Mouse (Mus musculus): ENCODE measurements around the gene Madd. TPM values are rescaled to one million over a fixed set of nuclear protein-coding genes. Genes with fewer than 3 reads are reported as not detected.

Madd gene
- polyA plus RNA-seq, 1 experiment from 2014 or later = 5.3 TPM

DNA sequence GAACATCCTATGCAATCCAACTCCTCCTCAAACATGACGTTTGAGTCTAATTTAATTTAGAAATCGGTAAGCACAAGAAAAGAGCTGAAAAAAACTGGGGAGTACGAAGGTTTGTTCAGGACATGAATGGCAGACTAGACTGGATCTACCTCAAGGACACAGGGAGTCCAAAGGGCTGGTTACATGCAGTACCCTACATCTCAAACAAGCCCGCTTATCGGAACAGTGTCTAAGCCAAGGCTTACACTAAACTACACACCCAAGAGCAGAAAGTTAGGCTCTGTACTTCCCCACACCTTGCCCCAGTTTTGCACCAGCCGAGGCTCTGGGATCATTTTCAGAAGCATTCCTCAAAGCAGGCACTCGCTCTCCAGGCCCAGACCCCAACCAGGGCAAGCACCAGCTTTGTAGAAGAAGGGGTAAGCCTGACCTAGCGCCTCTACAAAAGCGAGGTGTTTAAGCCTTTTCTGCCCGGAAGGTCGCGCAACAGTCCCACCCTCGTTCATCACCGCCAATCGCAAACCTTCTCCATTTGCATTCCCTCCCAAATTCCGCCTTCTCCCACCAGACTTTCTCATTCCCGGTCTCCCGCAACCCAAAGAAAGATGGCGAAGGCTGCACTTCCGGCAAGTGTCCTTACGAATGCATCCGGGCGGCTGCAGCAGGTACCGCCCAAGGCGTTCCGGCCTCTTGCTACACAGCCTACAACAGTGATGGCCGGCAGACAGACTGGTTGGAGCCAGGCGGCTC is 18.8 kb upstream of the Madd start, which contains the start of the genes Nr1h3 and Acp2:
Gene Nr1h3 (minus strand): TSS at position 613 of the 750 bp plus-strand sequence.
Gene Acp2 (plus strand): TSS at position 664 of the 750 bp plus-strand sequence.
- Histone ChIP-seq H3K4me2 (ENCODE audit: low read depth, low read length) (peak within 1 kb of the TSS; percentile 83), H3K27ac (ENCODE audit: low read length) (peak within 1 kb of the TSS; percentile 86), H3K4me3 (ENCODE audit: low read depth, low read length) (peak within 1 kb of the TSS; percentile 88), H3K4me1 (ENCODE audit: control insufficient read depth, low read depth, low read length) (peaks cover 11% of the 10 kb centered on the region), H3K9me3 (replicated peaks; ENCODE audit: control insufficient read depth, low read length) (no peaks in the 10 kb centered on the region), H3K36me3 (ENCODE audit: control insufficient read depth, insufficient read depth) (peaks cover 3% of the 10 kb centered on the region; the same call in 1 of the 2 replicates), H3K9ac (ENCODE audit: low read depth, low read length) (peak within 1 kb of the TSS; percentile 88), H3K27me3 (ENCODE audit: control insufficient read depth, insufficient read depth, low read depth, low read length) (no peaks in the 10 kb centered on the region)
- ATAC-seq (ENCODE audit: low read depth) = peak; percentile 94
- WGBS (ENCODE audit: insufficient replicate concordance) = 3% methylated on average over 28 of the region's 28 CpGs

GRCm38 (mm10) chr2:91198888-91199287 is 15.3 kb upstream of the Madd start:
- H3K4me2 ChIP-seq (ENCODE audit: low read depth, low read length) = no peak overlapping the region
- H3K4me3 ChIP-seq (ENCODE audit: low read depth, low read length) = no peak overlapping the region
- H3K27ac ChIP-seq (ENCODE audit: low read length) = no peak overlapping the region
- no peak overlapping the region for H3K9ac ChIP-seq (ENCODE audit: low read depth, low read length)
- no peak for ATAC-seq (ENCODE audit: low read depth)
- H3K27me3 ChIP-seq (ENCODE audit: control insufficient read depth, insufficient read depth, low read depth, low read length) = peaks cover 6% of the 10 kb centered on the region
- no peaks in the 10 kb centered on the region for H3K9me3 ChIP-seq (replicated peaks; ENCODE audit: control insufficient read depth, low read length)
- peaks cover 13% of the 10 kb centered on the region for H3K4me1 ChIP-seq (ENCODE audit: control insufficient read depth, low read depth, low read length)
- 59% methylated on average over 3 of the region's 3 CpGs for WGBS (ENCODE audit: insufficient replicate concordance)
- H3K36me3 ChIP-seq (ENCODE audit: control insufficient read depth, insufficient read depth) = no peaks in the 10 kb centered on the region

- Histone ChIP-seq H3K27ac (ENCODE audit: low read length) (no peak overlapping the region), H3K27me3 (ENCODE audit: control insufficient read depth, insufficient read depth, low read depth, low read length) (peaks cover 6% of the 10 kb centered on the region), H3K4me2 (ENCODE audit: low read depth, low read length) (no peak overlapping the region), H3K36me3 (ENCODE audit: control insufficient read depth, insufficient read depth) (no peaks in the 10 kb centered on the region), H3K4me1 (ENCODE audit: control insufficient read depth, low read depth, low read length) (peaks cover 5% of the 10 kb centered on the region), H3K9me3 (replicated peaks; ENCODE audit: control insufficient read depth, low read length) (no peaks in the 10 kb centered on the region), H3K4me3 (ENCODE audit: low read depth, low read length) (no peak overlapping the region), H3K9ac (ENCODE audit: low read depth, low read length) (no peak overlapping the region)
- 35% methylated on average over 3 of the region's 3 CpGs for WGBS (ENCODE audit: insufficient replicate concordance)
- no peak for ATAC-seq (ENCODE audit: low read depth)
These were observed 13.0 kb upstream of the Madd start for GRCm38 (mm10) chr2:91196577-91197001.

DNA sequence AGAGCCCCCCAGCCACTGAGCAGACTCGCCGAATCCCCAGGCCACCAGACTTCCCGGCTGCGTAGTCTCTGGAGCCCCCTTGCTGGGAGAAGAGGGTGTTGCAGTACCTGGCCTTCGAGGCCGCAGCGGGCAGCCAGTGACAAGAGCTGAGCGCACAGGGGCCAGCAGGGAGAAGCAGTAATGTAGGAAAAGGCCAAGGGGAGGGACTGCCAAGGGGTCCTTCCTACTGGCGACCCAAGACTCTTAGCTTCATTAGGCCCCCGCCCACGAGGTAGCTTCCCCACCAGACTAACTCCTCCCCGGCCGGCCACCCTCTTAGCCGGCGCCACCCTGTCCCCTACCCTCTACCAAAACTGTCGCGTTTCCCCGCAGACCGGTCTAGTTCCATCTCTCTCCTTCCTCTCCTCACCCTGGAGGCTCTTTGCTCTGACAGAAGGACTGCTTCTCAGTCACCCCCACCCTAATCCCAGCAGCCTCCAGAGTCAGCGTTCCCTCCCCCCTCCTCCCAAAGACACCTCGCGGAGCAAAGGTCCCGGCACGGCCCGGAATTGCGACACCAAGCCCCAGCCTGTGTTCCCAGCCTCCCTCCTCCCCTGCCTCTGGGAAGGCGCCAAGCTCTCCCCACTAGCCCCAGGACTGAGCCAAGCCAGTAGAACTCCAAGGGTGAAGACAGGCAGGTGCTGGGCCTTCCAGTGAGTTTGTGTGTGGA is 11.1 kb upstream of the Madd start:
- Histone ChIP-seq H3K4me1 (ENCODE audit: control insufficient read depth, low read depth, low read length) (peaks cover 3% of the 10 kb centered on the region; the same call in 1 of the 2 replicates), H3K4me3 (ENCODE audit: low read depth, low read length) (peak overlapping the region; percentile 56), H3K27me3 (ENCODE audit: control insufficient read depth, insufficient read depth, low read depth, low read length) (peaks cover 6% of the 10 kb centered on the region), H3K9me3 (replicated peaks; ENCODE audit: control insufficient read depth, low read length) (no peaks in the 10 kb centered on the region), H3K27ac (ENCODE audit: low read length) (peak overlapping the region; percentile 64), H3K36me3 (ENCODE audit: control insufficient read depth, insufficient read depth) (no peaks in the 10 kb centered on the region), H3K9ac (ENCODE audit: low read depth, low read length) (peak overlapping the region; percentile 50), H3K4me2 (ENCODE audit: low read depth, low read length) (peak overlapping the region; percentile 53)
- ATAC-seq (ENCODE audit: low read depth) = peak; percentile 83
- WGBS (ENCODE audit: insufficient replicate concordance) = 2% methylated on average over 27 of the region's 27 CpGs

- peaks cover 3% of the 10 kb centered on the region for H3K4me1 ChIP-seq (ENCODE audit: control insufficient read depth, low read depth, low read length)
- no peak overlapping the region for H3K4me2 ChIP-seq (ENCODE audit: low read depth, low read length)
- H3K27me3 ChIP-seq (ENCODE audit: control insufficient read depth, insufficient read depth, low read depth, low read length) = peaks cover 6% of the 10 kb centered on the region
- ATAC-seq (ENCODE audit: low read depth) = no peak
- H3K27ac ChIP-seq (ENCODE audit: low read length) = no peak overlapping the region
- 79% methylated on average over 16 of the region's 16 CpGs for whole genome bisulfite sequencing (ENCODE audit: insufficient replicate concordance)
- no peaks in the 10 kb centered on the region for H3K36me3 ChIP-seq (ENCODE audit: control insufficient read depth, insufficient read depth)
- H3K9ac ChIP-seq (ENCODE audit: low read depth, low read length) = no peak overlapping the region
- H3K4me3 ChIP-seq (ENCODE audit: low read depth, low read length) = no peak overlapping the region
- no peaks in the 10 kb centered on the region for H3K9me3 ChIP-seq (replicated peaks; ENCODE audit: control insufficient read depth, low read length)
These were observed 6.9 kb upstream of the Madd start for GRCm38 (mm10) chr2:91190501-91190900.

DNA sequence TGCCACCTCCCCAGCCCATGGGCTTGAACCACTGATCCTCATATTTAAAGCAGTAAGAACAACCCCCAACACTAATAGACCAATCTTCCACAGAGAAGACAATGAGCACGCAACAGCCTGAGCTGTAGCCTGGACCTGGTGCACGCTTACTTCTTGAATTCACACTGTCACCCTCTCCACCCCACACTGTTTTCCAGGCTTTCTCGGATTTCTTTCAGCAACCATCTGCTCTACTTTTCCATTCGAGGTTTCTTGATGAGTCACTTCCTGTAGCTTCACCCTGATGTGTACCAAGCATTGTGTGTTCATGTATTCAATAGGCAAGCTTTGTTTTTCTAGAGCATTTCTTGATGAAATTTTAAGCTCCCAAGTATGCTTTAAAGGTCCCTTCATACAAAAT is 3.8 kb upstream of the Madd start:
- H3K4me1 ChIP-seq (ENCODE audit: control insufficient read depth, low read depth, low read length) = peaks cover 7% of the 10 kb centered on the region
- no peak overlapping the region for H3K27ac ChIP-seq (ENCODE audit: low read length)
- H3K27me3 ChIP-seq (ENCODE audit: control insufficient read depth, insufficient read depth, low read depth, low read length) = no peaks in the 10 kb centered on the region
- H3K4me3 ChIP-seq (ENCODE audit: low read depth, low read length) = no peak overlapping the region
- 49% methylated on average over 4 of the region's 4 CpGs for WGBS (ENCODE audit: insufficient replicate concordance)
- H3K36me3 ChIP-seq (ENCODE audit: control insufficient read depth, insufficient read depth) = no peaks in the 10 kb centered on the region
- no peak for ATAC-seq (ENCODE audit: low read depth)
- no peak overlapping the region for H3K4me2 ChIP-seq (ENCODE audit: low read depth, low read length)
- H3K9ac ChIP-seq (ENCODE audit: low read depth, low read length) = no peak overlapping the region
- no peaks in the 10 kb centered on the region for H3K9me3 ChIP-seq (replicated peaks; ENCODE audit: control insufficient read depth, low read length)

DNA sequence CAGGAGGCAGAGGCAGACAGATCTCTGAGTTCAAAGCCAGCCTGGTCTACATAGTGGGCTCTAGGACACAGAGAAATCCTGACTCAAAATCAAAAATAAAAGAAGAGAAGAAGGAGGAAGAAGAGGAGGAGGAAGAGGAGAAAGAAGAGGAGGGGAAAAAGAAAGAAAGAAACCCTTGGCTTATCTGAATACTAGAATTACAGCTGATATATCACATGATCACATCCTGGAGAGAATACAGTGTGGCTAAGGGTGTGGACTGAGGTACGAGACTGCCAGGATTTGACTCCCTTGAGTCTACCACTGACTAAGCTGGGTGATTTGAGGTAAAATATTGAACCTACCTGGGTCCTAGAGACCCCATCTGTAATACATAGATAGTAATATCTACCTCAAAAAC is 2.6 kb upstream of the Madd start:
- Histone ChIP-seq H3K27ac (ENCODE audit: low read length) (no peak overlapping the region), H3K4me2 (ENCODE audit: low read depth, low read length) (no peak overlapping the region), H3K36me3 (ENCODE audit: control insufficient read depth, insufficient read depth) (no peaks in the 10 kb centered on the region), H3K27me3 (ENCODE audit: control insufficient read depth, insufficient read depth, low read depth, low read length) (no peaks in the 10 kb centered on the region), H3K9ac (ENCODE audit: low read depth, low read length) (no peak overlapping the region), H3K4me3 (ENCODE audit: low read depth, low read length) (no peak overlapping the region), H3K9me3 (replicated peaks; ENCODE audit: control insufficient read depth, low read length) (no peaks in the 10 kb centered on the region), H3K4me1 (ENCODE audit: control insufficient read depth, low read depth, low read length) (peaks cover 13% of the 10 kb centered on the region)
- ATAC-seq (ENCODE audit: low read depth) = no peak
- WGBS (ENCODE audit: insufficient replicate concordance) = 23% methylated on average over 1 of the region's 1 CpGs

- Histone ChIP-seq H3K27me3 (ENCODE audit: control insufficient read depth, insufficient read depth, low read depth, low read length) (no peaks in the 10 kb centered on the region), H3K4me1 (ENCODE audit: control insufficient read depth, low read depth, low read length) (peaks cover 13% of the 10 kb centered on the region), H3K27ac (ENCODE audit: low read length) (peak overlapping the region; percentile 87), H3K9ac (ENCODE audit: low read depth, low read length) (peak overlapping the region; percentile 84), H3K4me2 (ENCODE audit: low read depth, low read length) (peak overlapping the region; percentile 99), H3K4me3 (ENCODE audit: low read depth, low read length) (peak overlapping the region; percentile 95), H3K36me3 (ENCODE audit: control insufficient read depth, insufficient read depth) (no peaks in the 10 kb centered on the region), H3K9me3 (replicated peaks; ENCODE audit: control insufficient read depth, low read length) (no peaks in the 10 kb centered on the region)
- WGBS (ENCODE audit: insufficient replicate concordance) = 1% methylated on average over 9 of the region's 9 CpGs
- peak; percentile 94 for ATAC-seq (ENCODE audit: low read depth)
These were observed 506 bp downstream of the Madd start for GRCm38 (mm10) chr2:91183148-91183513.

Measured in liver, embryonic 16.5 days (tissue).